Mouse (Mus musculus) MEL (cell line): Measurements from ENCODE around the gene Hp1bp3.

Experiments
- CHD1 ChIP-seq: IDR thresholded peaks from 2 replicates; pipeline ENCODE4 v1.6.1; 2012; ENCODE audit warnings: low read depth, mild to moderate bottlenecking, inconsistent platforms, low read length, improper control_type of control experiment
- CTCF ChIP-seq, 3 experiments: IDR thresholded peaks in 2 of 3; conservative IDR thresholded peaks in 1 of 3; 2 replicates each; pipeline ENCODE4 v1.5.1; 2011 to 2012; ENCODE audit warnings: low read length in 3 of 3, low read depth in 2 of 3, mild to moderate bottlenecking in 2 of 3, improper control_type of control experiment in 1 of 3, inconsistent platforms in 1 of 3, mixed read lengths in 1 of 3, moderate library complexity in 1 of 3; ENCODE audit not compliant: control insufficient read depth in 1 of 3, insufficient read depth in 1 of 3, poor library complexity in 1 of 3, severe bottlenecking in 1 of 3
- ELF1 ChIP-seq: IDR thresholded peaks from 2 replicates; pipeline ENCODE4 v1.6.1; 2014; ENCODE audit warnings: low read depth, mild to moderate bottlenecking, inconsistent platforms, low read length, improper control_type of control experiment, moderate library complexity
- GATA1 ChIP-seq: IDR thresholded peaks from 2 replicates; pipeline ENCODE4 v1.6.1; 2011; ENCODE audit warnings: low read depth, low read length, improper control_type of control experiment
- KAT2A ChIP-seq: conservative IDR thresholded peaks from 2 replicates; pipeline ENCODE4 v1.6.1; 2012; ENCODE audit warnings: low read depth, low read length, improper control_type of control experiment, inconsistent platforms
- MXI1 ChIP-seq: IDR thresholded peaks from 2 replicates; pipeline ENCODE4 v1.6.1; 2011; ENCODE audit warnings: mild to moderate bottlenecking, low read depth, low read length, improper control_type of control experiment
- MYB ChIP-seq: IDR thresholded peaks from 2 replicates; pipeline ENCODE4 v1.6.1; 2011; ENCODE audit warnings: mild to moderate bottlenecking, low read depth, low read length, improper control_type of control experiment
- MYC ChIP-seq: IDR thresholded peaks from 2 replicates; pipeline ENCODE4 v1.6.1; 2011; ENCODE audit warnings: low read depth, mild to moderate bottlenecking, low read length, improper control_type of control experiment, moderate library complexity
- POLR2A ChIP-seq, 2 experiments: IDR thresholded peaks; 2 replicates each; pipeline ENCODE4 v1.6.1; 2011 to 2012; ENCODE audit warnings: low read length in 2 of 2, mild to moderate bottlenecking in 2 of 2, control low read depth in 1 of 2, improper control_type of control experiment in 1 of 2, low read depth in 1 of 2, moderate library complexity in 1 of 2; ENCODE audit not compliant: control insufficient read depth in 1 of 2, insufficient read depth in 1 of 2, poor library complexity in 1 of 2
- POLR2AphosphoS5 ChIP-seq: IDR thresholded peaks from 2 replicates; pipeline ENCODE4 v1.6.1; 2012; ENCODE audit warnings: low read depth, borderline replicate concordance, mild to moderate bottlenecking, inconsistent platforms, low read length, moderate library complexity, mixed read lengths
- USF1 ChIP-seq: IDR thresholded peaks from 2 replicates; pipeline ENCODE4 v1.6.1; 2014; ENCODE audit warnings: low read depth, mild to moderate bottlenecking, inconsistent platforms, low read length, improper control_type of control experiment, moderate library complexity

DNA sequence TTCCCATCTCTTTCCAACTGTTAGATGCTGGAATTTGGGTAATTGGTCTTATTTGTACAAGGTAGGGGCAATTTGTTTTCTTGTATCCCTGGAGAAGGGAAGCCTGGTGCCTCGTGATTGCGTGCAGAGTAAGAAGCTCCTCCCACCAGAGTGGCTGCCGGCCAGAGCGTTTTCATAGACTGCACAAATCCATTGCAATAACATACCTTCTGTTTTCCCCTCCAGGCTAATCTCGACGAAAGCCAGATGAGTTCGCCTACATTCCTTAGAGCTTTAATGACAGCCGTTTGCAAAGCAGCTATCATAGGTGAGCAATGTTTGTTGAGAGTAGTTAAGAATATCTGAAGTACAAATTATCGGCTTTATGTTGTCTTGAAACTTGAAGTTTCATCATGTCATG is 14.4 kb upstream of the Hp1bp3 start:
- TF ChIP-seq CTCF (IDR thresholded peaks at IDR 0.05 in 2 of 3, conservative IDR thresholded peaks at IDR 0.05 in 1 of 3; ENCODE audit: control insufficient read depth in 1 of 3, insufficient read depth in 1 of 3, low read depth in 2 of 3, low read length in 3 of 3, poor library complexity in 1 of 3, severe bottlenecking in 1 of 3), result no peak
- TF ChIP-seq MYC, result no peak
- TF ChIP-seq GATA1, result no peak
- TF ChIP-seq USF1, result no peak
- no peak for TF ChIP-seq MXI1
- no peak for TF ChIP-seq CHD1
- TF ChIP-seq POLR2A (IDR thresholded peaks at IDR 0.05; ENCODE audit: control insufficient read depth in 1 of 2, insufficient read depth in 1 of 2, low read depth in 1 of 2, low read length in 2 of 2, poor library complexity in 1 of 2), result no peak
- TF ChIP-seq MYB, result no peak
- no peak for TF ChIP-seq KAT2A
- TF ChIP-seq ELF1, result no peak
- no peak for TF ChIP-seq POLR2AphosphoS5
